Mouse (Mus musculus) olfactory bulb, adult 2 months (tissue): ENCODE data around the gene Nobox. TPM values are rescaled to one million over a fixed set of nuclear protein-coding genes. Genes with fewer than 3 reads are reported as not detected.

Experiments
- H3K27ac ChIP-seq: fragments of 200-500 bp; 2 replicates; pipeline ENCODE4 v1.5.1; 2012; ENCODE audit warnings: low read depth, low read length; ENCODE audit not compliant: insufficient read depth
- H3K4me1 ChIP-seq: fragments of 200-500 bp; 2 replicates; pipeline ENCODE4 v1.6.1; 2012; ENCODE audit warnings: low read length; ENCODE audit not compliant: control insufficient read depth, insufficient read depth
- H3K4me3 ChIP-seq: fragments of 200-500 bp; 2 replicates; pipeline ENCODE4 v1.5.1; 2012; ENCODE audit warnings: mild to moderate bottlenecking, low read depth, low read length, moderate library complexity; ENCODE audit not compliant: insufficient read depth
- CTCF ChIP-seq: fragments of 200-500 bp; IDR thresholded peaks from 2 replicates; pipeline ENCODE4 v1.5.1; 2012; ENCODE audit warnings: low read depth, mild to moderate bottlenecking, low read length, moderate library complexity; ENCODE audit not compliant: insufficient read depth
- POLR2A ChIP-seq: fragments of 200-500 bp; IDR thresholded peaks from 2 replicates; pipeline ENCODE4 v1.6.1; 2012; ENCODE audit warnings: mild to moderate bottlenecking, low read depth, low read length, moderate library complexity; ENCODE audit not compliant: insufficient read depth
- WGBS: fragments of 180-500 bp; shearing (Covaris S2); methylation state at CpG from one replicate; pipeline ENCODE4 v1.1.7; 2018; 5-methylcytosine and 5-hydroxymethylcytosine counted together
- polyA plus RNA-seq: library from polyadenylated mRNA; stranded (reverse); fragments of >200 nt; gene quantifications from 2 replicates; pipeline ENCODE4 v1.2.4, GENCODE M21; 2012; ENCODE audit warnings: low replicate concordance; ENCODE audit not compliant: missing spikeins, insufficient read depth, insufficient read length

The Nobox gene
- polyA plus RNA-seq, 1 experiment = not detected

- WGBS = 63% methylated on average over 6 of the region's 6 CpGs
- no peak overlapping the region for H3K4me3 ChIP-seq
- H3K4me1 ChIP-seq = peaks cover 6% of the 10 kb centered on the region
- no peak overlapping the region for H3K27ac ChIP-seq
- no peak for TF ChIP-seq POLR2A
- no peak for TF ChIP-seq CTCF
Measured at GRCm38 (mm10) chr6:43292471-43293076, 16.8 kb downstream of the Nobox start.

DNA sequence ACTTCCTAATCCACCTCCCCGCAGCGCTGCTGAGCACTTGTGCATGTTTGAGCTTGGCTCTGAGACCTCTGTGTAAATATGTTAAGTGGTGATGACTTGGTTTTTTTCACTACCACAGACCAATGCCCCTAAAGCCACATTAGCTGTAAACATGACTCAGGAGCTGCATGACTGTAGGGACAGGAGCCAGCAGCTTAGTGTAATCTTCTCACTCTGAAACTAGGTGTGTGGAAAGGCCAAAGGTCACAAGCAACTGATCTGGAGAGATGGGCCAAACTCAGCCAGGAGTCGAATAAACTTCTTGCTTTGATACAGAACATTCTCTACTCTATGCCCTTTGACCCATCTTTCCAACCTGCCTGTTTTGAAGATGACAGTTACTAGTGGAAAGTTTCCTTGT is 17.3 kb downstream of the Nobox start:
- no peak overlapping the region for H3K27ac ChIP-seq
- no peak for TF ChIP-seq CTCF
- no peak for TF ChIP-seq POLR2A
- WGBS = 82% methylated on average over 3 of the region's 3 CpGs
- no peak overlapping the region for H3K4me3 ChIP-seq
- H3K4me1 ChIP-seq = peaks cover 6% of the 10 kb centered on the region

- 96% methylated on average over 5 of the region's 5 CpGs for WGBS
- no peaks in the 10 kb centered on the region for H3K4me1 ChIP-seq
Measured at GRCm38 (mm10) chr6:43280481-43280880, 28.9 kb downstream of the Nobox start.

DNA sequence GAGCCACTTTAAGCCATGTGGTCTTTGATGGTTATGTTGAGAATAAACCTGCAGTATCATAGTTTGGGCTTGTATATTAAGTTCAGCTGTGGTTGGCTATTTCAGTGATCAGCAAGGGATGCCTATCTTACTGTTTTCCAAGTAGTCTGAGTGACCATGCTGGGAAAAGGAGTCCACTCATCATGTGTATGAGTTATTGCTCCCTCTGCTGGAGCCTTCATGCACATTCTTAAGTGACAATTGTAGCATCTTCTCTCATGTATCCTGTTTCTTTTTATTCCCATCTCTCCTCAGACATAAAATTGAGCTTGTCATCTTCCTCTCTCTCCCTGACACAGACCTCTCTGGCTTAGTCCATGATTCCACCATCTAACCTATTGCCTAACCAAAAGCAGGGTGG is 31.1 kb downstream of the Nobox start:
- Histone ChIP-seq H3K27ac (no peak overlapping the region), H3K4me1 (no peaks in the 10 kb centered on the region), H3K4me3 (no peak overlapping the region)
- TF ChIP-seq POLR2A (no peak), CTCF (no peak)

More at GRCm38 (mm10) chr6:43280481-43280880, 28.9 kb downstream of the Nobox start:
- TF ChIP-seq CTCF = no peak
- no peak for TF ChIP-seq POLR2A
- Histone ChIP-seq H3K4me3 (no peak overlapping the region), H3K27ac (no peak overlapping the region)

GRCm38 (mm10) chr6:43274123-43274522 is 35.2 kb downstream of the Nobox start:
- 91% methylated on average over 4 of the region's 4 CpGs for WGBS
- H3K4me1 ChIP-seq = no peaks in the 10 kb centered on the region
- TF ChIP-seq CTCF (no peak), POLR2A (no peak)
- no peak overlapping the region for H3K27ac ChIP-seq
- H3K4me3 ChIP-seq = no peak overlapping the region

DNA sequence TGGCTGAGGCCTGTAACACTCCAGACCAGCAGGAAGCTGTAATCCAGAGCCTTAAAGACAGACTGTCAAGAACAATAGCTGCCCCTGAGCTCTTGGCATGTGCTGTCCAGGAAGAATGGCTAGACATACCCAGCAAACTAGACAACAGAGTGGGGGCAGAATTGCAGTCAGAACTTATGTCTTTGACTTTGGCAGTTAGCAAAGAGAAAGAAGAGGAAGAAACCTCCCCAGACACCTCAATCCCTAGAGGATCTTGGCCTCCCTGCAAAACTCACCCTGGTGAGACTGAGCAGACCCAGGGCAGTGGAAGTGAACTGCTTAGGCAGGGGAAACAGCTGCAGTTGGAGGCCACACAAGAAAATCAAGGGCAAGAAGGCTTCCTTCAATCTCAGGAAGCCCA is 36.8 kb downstream of the Nobox start:
- no peak overlapping the region for H3K4me3 ChIP-seq
- no peak for TF ChIP-seq POLR2A
- no peak for TF ChIP-seq CTCF
- H3K4me1 ChIP-seq = no peaks in the 10 kb centered on the region
- H3K27ac ChIP-seq = no peak overlapping the region

DNA sequence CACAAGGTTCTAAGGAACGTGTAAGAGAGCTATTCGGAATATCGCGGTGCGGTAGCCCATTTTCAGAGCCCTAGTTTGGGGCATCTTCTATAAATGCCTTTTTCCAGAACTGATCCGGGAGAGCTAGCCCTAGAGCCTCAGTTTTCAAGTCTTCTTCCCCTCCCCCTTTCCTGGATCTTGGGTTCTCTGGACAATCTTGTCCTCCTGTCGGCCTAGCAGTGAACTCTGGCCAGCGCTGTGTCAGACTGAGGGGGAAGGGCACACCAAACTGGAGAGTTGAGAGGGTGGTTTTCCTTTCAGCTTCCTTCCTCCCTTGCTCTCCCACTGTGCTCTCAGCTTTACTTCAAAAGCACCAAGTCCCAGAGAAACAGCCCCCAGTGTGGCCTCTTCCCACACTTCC is 43.0 kb downstream of the Nobox start:
- no peak for TF ChIP-seq POLR2A
- no peak for TF ChIP-seq CTCF
- Histone ChIP-seq H3K4me1 (0 out of 2 replicates have a peak, but pooled peaks cover 4% of the 10 kb centered on the region), H3K27ac (no peak overlapping the region), H3K4me3 (no peak overlapping the region)
- 29% methylated on average over 8 of the region's 8 CpGs for WGBS

GRCm38 (mm10) chr6:43265363-43266041 is 43.9 kb downstream of the Nobox start, which contains the start of gene Arhgef5:
Gene Arhgef5, plus strand, starts transcription at chr6:43265582.
- no peak for TF ChIP-seq CTCF
- no peak for TF ChIP-seq POLR2A
- WGBS = 3% methylated on average over 47 of the region's 48 CpGs

DNA sequence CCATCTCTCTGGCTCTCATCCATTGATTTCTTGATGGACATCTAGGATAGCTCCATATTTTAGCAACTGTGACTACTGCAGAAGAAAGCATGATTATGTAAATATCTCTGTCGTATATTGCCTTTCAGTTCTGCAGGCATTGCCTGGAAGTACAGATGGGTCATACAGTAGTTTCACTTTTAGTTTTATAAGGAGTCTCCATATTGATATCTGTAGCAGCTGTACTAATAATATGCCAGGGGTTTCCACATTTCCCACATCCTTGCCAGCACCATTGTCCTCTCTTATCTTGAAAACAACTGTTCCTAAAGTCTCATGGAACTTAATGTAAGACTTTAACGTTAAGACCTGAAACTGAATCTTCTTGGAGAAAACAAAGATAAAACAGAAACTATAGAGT is 48.6 kb downstream of the Nobox start:
- no peak for TF ChIP-seq CTCF
- no peak for TF ChIP-seq POLR2A
- H3K27ac ChIP-seq = no peak overlapping the region
- 78% methylated on average over 2 of the region's 2 CpGs for WGBS
- H3K4me1 ChIP-seq = 0 out of 2 replicates have a peak, but pooled peaks cover 2% of the 10 kb centered on the region
- no peak overlapping the region for H3K4me3 ChIP-seq

More at GRCm38 (mm10) chr6:43265363-43266041, 43.9 kb downstream of the Nobox start, which contains the start of gene Arhgef5:
- H3K4me3 ChIP-seq = peak within 1 kb of the TSS; percentile 41
- 0 out of 2 replicates have a peak, but pooled peaks cover 4% of the 10 kb centered on the region for H3K4me1 ChIP-seq
- no peak within 1 kb of the TSS for H3K27ac ChIP-seq
